Mouse (Mus musculus) liver, adult 2 months (tissue): ENCODE measurements at regions not wholly inside any gene's neighbourhood (a gene's known extent, or its start where the extent isn't known, plus 50 kb on each side); places are given as distances from the start of the nearest gene placed in this dataset.
"Not testable (repeated sequence)": the region's sequence is repeated elsewhere in the genome, so short reads cannot be mapped to it uniquely, and the experiment has no call there.

Experiments
- DNase-seq: peaks from one replicate; pipeline ENCODE4 v3.0.0-alpha.2; 2011; ENCODE audit warnings: low read depth, low spot score; ENCODE audit errors: extremely low read depth
- H3K27ac ChIP-seq: fragments of 200-500 bp; replicated peaks from 2 replicates; pipeline ENCODE4 v1.5.1; 2012; ENCODE audit warnings: low read depth, mild to moderate bottlenecking, control low read depth, inconsistent platforms, low read length; ENCODE audit not compliant: insufficient read depth
- H3K27me3 ChIP-seq: fragments of 200-500 bp; 2 replicates; pipeline ENCODE4 v1.6.1; 2012; ENCODE audit warnings: mild to moderate bottlenecking, moderate library complexity, low read length, inconsistent platforms; ENCODE audit not compliant: control insufficient read depth, insufficient read depth
- H3K36me3 ChIP-seq: fragments of 200-500 bp; 2 replicates; pipeline ENCODE4 v1.6.1; 2012; ENCODE audit warnings: low read length, inconsistent platforms; ENCODE audit not compliant: control insufficient read depth, insufficient read depth
- H3K4me1 ChIP-seq: fragments of 200-500 bp; 2 replicates; pipeline ENCODE4 v1.6.1; 2011; ENCODE audit warnings: low read length; ENCODE audit not compliant: control insufficient read depth, insufficient read depth
- H3K4me3 ChIP-seq: fragments of 200-500 bp; 2 replicates; pipeline ENCODE4 v1.5.1; 2011; ENCODE audit warnings: low read depth, mild to moderate bottlenecking, control low read depth, low read length, moderate library complexity; ENCODE audit not compliant: insufficient read depth
- H3K79me2 ChIP-seq: fragments of 200-500 bp; 2 replicates; pipeline ENCODE4 v1.6.1; 2012; ENCODE audit warnings: inconsistent platforms, mild to moderate bottlenecking, low read length, moderate library complexity; ENCODE audit not compliant: control insufficient read depth, insufficient read depth
- H3K9ac ChIP-seq: fragments of 200-500 bp; 2 replicates; pipeline ENCODE4 v1.6.1; 2012; ENCODE audit warnings: low read depth, mild to moderate bottlenecking, control low read depth, inconsistent platforms, low read length
- CTCF ChIP-seq: fragments of 200-500 bp; IDR thresholded peaks from 2 replicates; pipeline ENCODE4 v1.5.1; 2011; ENCODE audit warnings: low read depth, low read length, control low read depth
- POLR2A ChIP-seq: fragments of 200-500 bp; IDR thresholded peaks from 2 replicates; pipeline ENCODE4 v1.6.1; 2011; ENCODE audit warnings: low read length, control low read depth; ENCODE audit not compliant: insufficient read depth; ENCODE audit errors: extremely low read depth
- WGBS: fragments of 180-500 bp; shearing (Covaris S2); methylation state at CpG from one replicate; pipeline ENCODE4 v1.1.7; 2018; 5-methylcytosine and 5-hydroxymethylcytosine counted together

DNA sequence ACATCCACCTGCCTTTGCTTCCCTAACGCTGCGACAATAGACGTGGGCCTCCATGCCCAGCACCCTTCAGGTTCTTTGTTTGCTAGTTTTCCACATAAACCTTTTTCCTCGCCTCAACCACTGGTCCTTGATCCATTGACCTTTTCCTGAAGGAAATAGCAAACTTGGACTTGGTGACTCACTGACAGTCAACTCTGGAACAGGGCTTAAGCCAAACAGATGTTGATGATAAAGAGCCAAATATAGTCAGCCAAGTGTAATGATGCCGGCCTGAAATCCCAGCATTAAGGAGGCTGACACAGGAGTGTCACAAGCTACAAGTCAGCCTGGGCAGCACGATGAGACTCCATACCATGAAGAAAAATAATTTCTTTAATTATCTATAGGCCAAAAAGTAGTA is 62.9 kb upstream of the Thoc2 start:
- H3K4me1 ChIP-seq: peaks cover 5% of the 10 kb centered on the region; the same call in 1 of the 2 replicates
- 47% methylated on average over 6 of the region's 6 CpGs for WGBS
- TF ChIP-seq POLR2A (no peak), CTCF (no peak)
- DNase-seq: peak; percentile 50
- H3K4me3 ChIP-seq: no peak overlapping the region
- no peaks in the 10 kb centered on the region for H3K79me2 ChIP-seq
- no peak overlapping the region for H3K9ac ChIP-seq
- no peaks in the 10 kb centered on the region for H3K27me3 ChIP-seq
- H3K27ac ChIP-seq: no peak overlapping the region
- H3K36me3 ChIP-seq: no peaks in the 10 kb centered on the region

DNA sequence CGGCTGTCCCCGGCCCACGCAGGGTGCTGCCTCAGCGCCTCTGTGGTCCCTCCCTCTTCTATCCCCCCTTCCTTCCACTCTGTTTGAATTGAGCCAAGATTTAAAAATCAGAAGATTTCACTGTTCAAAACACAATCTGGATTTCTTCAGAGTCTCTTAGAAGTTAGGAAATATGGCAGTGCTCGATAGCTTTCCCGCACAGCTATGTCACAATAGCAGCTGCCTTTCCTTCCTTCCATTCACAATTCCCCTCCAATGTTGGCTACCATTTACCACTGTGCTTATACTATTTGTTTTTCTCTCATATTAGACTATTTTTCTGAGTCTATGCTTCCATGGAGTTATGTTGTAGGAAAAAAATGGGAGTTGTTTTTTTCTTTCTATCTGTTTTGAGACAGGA is 63.7 kb upstream of the Xiap start:
- Histone ChIP-seq H3K4me3 (no peak overlapping the region), H3K27me3 (no peaks in the 10 kb centered on the region), H3K9ac (no peak overlapping the region), H3K36me3 (no peaks in the 10 kb centered on the region), H3K79me2 (no peaks in the 10 kb centered on the region), H3K27ac (no peak overlapping the region), H3K4me1 (no peaks in the 10 kb centered on the region)
- WGBS: 75% methylated on average over 2 of the region's 6 CpGs
- TF ChIP-seq CTCF (no peak), POLR2A (no peak)
- DNase-seq: no peak

DNA sequence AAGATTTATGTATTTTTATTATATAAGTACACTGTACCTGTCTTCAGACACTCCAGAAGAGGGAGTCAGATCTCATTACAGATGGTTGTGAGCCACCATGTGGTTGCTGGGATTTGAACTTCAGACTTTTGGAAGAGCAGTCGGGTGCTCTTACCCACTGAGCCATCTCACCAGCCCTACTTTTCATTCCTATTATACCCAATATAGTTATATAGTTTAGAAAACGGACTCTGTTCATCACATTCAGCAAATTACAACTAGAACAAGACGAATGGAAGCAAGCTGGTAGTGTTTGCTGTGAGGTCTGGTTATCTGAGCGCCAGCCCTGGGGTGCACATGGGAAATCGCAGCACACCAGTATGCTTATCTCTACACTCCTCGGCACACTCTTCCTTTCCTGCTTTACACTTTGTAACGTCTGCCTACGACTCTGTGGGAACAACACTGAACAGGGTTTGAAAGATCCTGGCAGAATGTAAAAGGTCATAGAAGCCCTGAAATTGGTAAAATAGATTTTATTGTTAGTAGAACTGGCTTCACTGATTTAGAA is 58.8 kb upstream of the Xiap start:
- WGBS: 74% methylated on average over 8 of the region's 8 CpGs
- not testable (repeated sequence) for H3K79me2 ChIP-seq, DNase-seq, H3K4me3 ChIP-seq, H3K36me3 ChIP-seq, H3K9ac ChIP-seq, H3K27ac ChIP-seq, H3K4me1 ChIP-seq, H3K27me3 ChIP-seq

DNA sequence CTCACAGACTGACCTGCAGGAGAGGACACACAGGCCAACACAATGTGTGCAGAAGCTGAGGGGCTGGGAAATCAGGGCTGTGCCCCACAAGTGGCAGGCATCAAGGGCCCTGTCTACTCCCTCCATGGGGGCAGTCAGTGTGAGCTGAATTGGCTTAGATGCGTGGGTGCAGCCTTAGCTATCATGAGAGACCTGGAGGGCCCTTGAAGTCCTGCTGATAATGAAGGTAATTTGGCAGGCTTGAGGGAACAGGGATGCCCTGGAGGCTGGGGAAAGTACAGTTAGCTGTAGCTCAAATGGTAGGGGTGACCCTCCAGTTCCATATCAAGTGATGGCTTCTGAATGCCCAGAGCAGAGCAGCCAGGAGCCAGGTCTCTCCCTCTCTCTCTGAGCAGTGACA is 53.9 kb upstream of the Xiap start:
- not testable (repeated sequence) for H3K79me2 ChIP-seq, DNase-seq, H3K27ac ChIP-seq, H3K4me3 ChIP-seq, H3K27me3 ChIP-seq, H3K9ac ChIP-seq, H3K36me3 ChIP-seq, H3K4me1 ChIP-seq
- 100% methylated on average over 1 of the region's 1 CpGs for WGBS

DNA sequence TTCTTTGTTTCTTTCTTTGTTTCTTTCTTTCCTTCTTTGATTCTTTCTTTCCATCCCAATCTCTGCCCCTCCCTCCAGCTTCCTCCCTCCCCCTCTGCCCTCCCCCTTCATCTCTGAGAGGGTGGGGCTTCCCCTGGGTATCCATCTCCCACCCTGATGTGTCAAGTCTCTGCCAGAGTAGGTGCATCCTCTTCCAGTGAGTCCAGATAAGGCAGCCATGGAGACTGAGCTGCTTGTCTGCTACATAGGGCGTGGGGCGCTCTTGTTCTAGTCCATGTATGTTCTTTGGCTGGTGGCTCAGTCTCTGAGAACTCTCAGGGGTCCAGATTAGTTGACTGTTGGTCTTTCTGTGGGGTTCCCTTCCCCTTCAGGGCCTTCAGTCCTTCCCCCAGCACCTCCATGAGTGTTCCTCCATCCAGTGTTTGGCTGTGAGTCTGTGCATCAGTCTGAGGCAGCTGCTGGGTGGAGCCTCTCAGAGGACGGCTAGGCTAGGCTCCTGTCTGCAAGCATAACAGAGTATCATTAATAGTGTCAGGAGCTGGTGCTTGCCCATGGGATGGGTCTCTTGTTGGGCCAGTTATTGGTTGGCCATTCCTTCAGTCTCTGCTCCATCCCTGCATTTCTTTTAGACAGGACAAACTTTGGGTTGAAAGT is 52.8 kb upstream of the Xiap start:
- H3K36me3 ChIP-seq, H3K9ac ChIP-seq, H3K4me3 ChIP-seq, H3K27ac ChIP-seq, H3K79me2 ChIP-seq, H3K27me3 ChIP-seq, DNase-seq, H3K4me1 ChIP-seq: not testable (repeated sequence)
- WGBS: no CpG with 5 or more reads among the region's 3 CpGs
